9 mouse cellular contexts compared by ENCODE assay signal in genomic region chr11:90030557-90030956, GRCm38 (mm10). TPM values are rescaled to one million over a fixed set of nuclear protein-coding genes. Genes with fewer than 3 reads are reported as not detected.
DNase-seq lines count a peak whose midpoint lies in the region; ATAC-seq lines count a peak whose summit lies in the region.
"Had no signal": no experiment of that assay in that cellular context is flagged by ENCODE, and none has a peak within 500 bp of the region (broad histone marks: within the 10 kb centered on the region; RNA-seq: fewer than 3 reads in every experiment).

No protein-coding gene starts in this region.

- peaks cover 21% of the 10 kb centered on the region for H3K27me3 ChIP-seq in liver, embryonic 11.5 days (replicated peaks; ENCODE audit: control insufficient read depth, insufficient read depth, low read length)
- H3K27me3 ChIP-seq in neural tube, embryonic 11.5 days (ENCODE audit: control insufficient read depth, insufficient read depth, low read length), result peaks cover 13% of the 10 kb centered on the region

- no peak overlapping the region for H3K9ac ChIP-seq in liver, embryonic 11.5 days (ENCODE audit: low read depth, low read length)
- peak overlapping the region; percentile 5; the same call in 1 of the 2 replicates for H3K9ac ChIP-seq in neural tube, embryonic 11.5 days (ENCODE audit: low read length)

- no peaks in the 10 kb centered on the region for H3K9me3 ChIP-seq in liver, embryonic 11.5 days (ENCODE audit: control insufficient read depth, low read length)
- H3K9me3 ChIP-seq in neural tube, embryonic 11.5 days (ENCODE audit: control insufficient read depth, low read length), result no peaks in the 10 kb centered on the region

- H3K4me1 ChIP-seq in liver, embryonic 11.5 days (replicated peaks; ENCODE audit: control insufficient read depth, insufficient read depth, low read length), result no peaks in the 10 kb centered on the region
- H3K4me1 ChIP-seq in neural tube, embryonic 11.5 days (ENCODE audit: control insufficient read depth, insufficient read depth, low read length), result 0 out of 2 replicates have a peak, but pooled peaks cover 6% of the 10 kb centered on the region

- no peak overlapping the region for H3K27ac ChIP-seq in liver, embryonic 11.5 days (ENCODE audit: low read depth, low read length)
- H3K27ac ChIP-seq in neural tube, embryonic 11.5 days (ENCODE audit: low read depth, low read length), result no peak overlapping the region

- H3K36me3 ChIP-seq in liver, embryonic 11.5 days (ENCODE audit: control insufficient read depth, insufficient read depth, low read length), result no peaks in the 10 kb centered on the region
- no peaks in the 10 kb centered on the region for H3K36me3 ChIP-seq in neural tube, embryonic 11.5 days (ENCODE audit: control insufficient read depth, insufficient read depth, low read length)

- DNase-seq in cerebellum, postnatal 10 days, result peak; percentile 47 to 52
- DNase-seq in cerebellum, adult 11-12 months, result no peak
- peak; percentile 87 for DNase-seq in embryo, embryonic 10.5 days (ENCODE audit: low spot score)
- peak; percentile 35 to 61 for DNase-seq in heart, adult 9 months (ENCODE audit: low spot score in 2 of 2)
- peak; percentile 44 to 47 for DNase-seq in kidney, adult 8-10 months
- DNase-seq in liver, embryonic 11.5 days (ENCODE audit: low spot score), result peak; percentile 40
- DNase-seq in neural tube, embryonic 11.5 days (ENCODE audit: low spot score), result peak; percentile 73

- ATAC-seq in liver, embryonic 11.5 days (replicated peaks; ENCODE audit: low FRiP score), result no peak
- ATAC-seq in neural tube, embryonic 11.5 days (ENCODE audit: insufficient read depth, low FRiP score, low TSS enrichment), result peak; percentile 53; the same call in 1 of the 2 replicates
- no peak for ATAC-seq in CD4-positive, CD25-positive, alpha-beta regulatory T cell, adult 4 months

- peak overlapping the region; percentile 50 for H3K4me2 ChIP-seq in liver, embryonic 11.5 days
- H3K4me2 ChIP-seq in neural tube, embryonic 11.5 days (ENCODE audit: low read depth), result peak overlapping the region; percentile 37

- WGBS in liver, embryonic 11.5 days, result 1% methylated on average over 15 of the region's 15 CpGs
- WGBS in neural tube, embryonic 11.5 days, result under 1% methylated on average over 15 of the region's 15 CpGs

- H3K4me3 ChIP-seq in liver, embryonic 11.5 days (ENCODE audit: low read depth, low read length), result peak overlapping the region; percentile 30; the same call in 1 of the 2 replicates
- H3K4me3 ChIP-seq in neural tube, embryonic 11.5 days (ENCODE audit: low read depth, low read length), result peak overlapping the region; percentile 18

RNA-seq across cellular contexts. Expression of gene Tmem100, which starts 0.4 kb away (rescaled TPM):
- polyA plus RNA-seq in liver, embryonic 11.5 days (2014; fragmentation: Nextera tagmentation; extraction: Ambion mirVana), result 1.3 and 1.5 TPM in 2 replicates
- polyA plus RNA-seq in neural tube, embryonic 11.5 days (2014; fragmentation: Nextera tagmentation; extraction: Ambion mirVana), result 4.8 and 7.3 TPM in 2 replicates
- not detected for polyA plus RNA-seq in CD4-positive, CD25-positive, alpha-beta regulatory T cell, adult 4 months (2017; shearing (Covaris generic))
- polyA plus RNA-seq: C2C12 had no signal

RNA-seq across cellular contexts. Expression of gene Pctp, which starts 27.9 kb away (rescaled TPM):
- polyA plus RNA-seq in liver, embryonic 11.5 days (2014; fragmentation: Nextera tagmentation; extraction: Ambion mirVana), result 13.9 and 14.5 TPM in 2 replicates
- 6.7 and 8.0 TPM in 2 replicates for polyA plus RNA-seq in neural tube, embryonic 11.5 days (2014; fragmentation: Nextera tagmentation; extraction: Ambion mirVana)
- 10 to 100 TPM in 1 of 2 experiments, 1 to 10 TPM in 1; 9.1 to 14.5 TPM for polyA plus RNA-seq in CD4-positive, CD25-positive, alpha-beta regulatory T cell, adult 4 months (2017; shearing (Covaris generic))
